Mouse (Mus musculus): Measurements from ENCODE around the gene Fbxo44. TPM values are rescaled to one million over a fixed set of nuclear protein-coding genes. Genes with fewer than 3 reads are reported as not detected.
"Not testable (repeated sequence)": the region's sequence is repeated elsewhere in the genome, so short reads cannot be mapped to it uniquely, and the experiment has no call there.

Fbxo44 gene
- polyA plus RNA-seq, 1 experiment from 2014 or later = 9.7 TPM

DNA sequence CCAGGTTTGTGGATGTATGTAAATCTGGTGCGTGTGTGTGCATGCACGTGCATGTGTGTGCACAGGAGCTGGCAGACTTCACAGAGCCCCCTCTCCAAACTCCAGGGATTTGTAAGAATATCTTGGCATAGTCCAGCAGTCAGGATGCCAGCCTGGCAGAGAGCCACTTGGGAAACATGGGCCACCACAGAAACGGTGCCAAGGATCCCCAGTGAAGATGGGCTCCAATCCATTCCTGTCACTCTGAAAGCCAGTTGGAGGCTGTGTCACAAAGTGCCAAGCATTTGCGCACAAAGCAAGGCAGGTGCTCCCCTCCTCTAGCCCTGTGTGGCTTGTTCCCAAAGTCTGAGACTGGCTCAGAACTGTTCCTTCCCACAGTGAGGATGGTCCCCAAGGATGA is 38.9 kb downstream of the Fbxo44 start:
- no peak overlapping the region for H3K4me3 ChIP-seq
- H3K27me3 ChIP-seq (ENCODE audit: low read depth, poor library complexity, severe bottlenecking) = no peaks in the 10 kb centered on the region
- 91% methylated on average over 4 of the region's 4 CpGs for WGBS
- peaks cover 43% of the 10 kb centered on the region for H3K4me1 ChIP-seq
- peak overlapping the region; percentile 87 for H3K27ac ChIP-seq
- no peaks in the 10 kb centered on the region for H3K36me3 ChIP-seq
- H3K9me3 ChIP-seq (replicated peaks) = no peaks in the 10 kb centered on the region
- no peak for DNase-seq (ENCODE audit: low spot score)

DNA sequence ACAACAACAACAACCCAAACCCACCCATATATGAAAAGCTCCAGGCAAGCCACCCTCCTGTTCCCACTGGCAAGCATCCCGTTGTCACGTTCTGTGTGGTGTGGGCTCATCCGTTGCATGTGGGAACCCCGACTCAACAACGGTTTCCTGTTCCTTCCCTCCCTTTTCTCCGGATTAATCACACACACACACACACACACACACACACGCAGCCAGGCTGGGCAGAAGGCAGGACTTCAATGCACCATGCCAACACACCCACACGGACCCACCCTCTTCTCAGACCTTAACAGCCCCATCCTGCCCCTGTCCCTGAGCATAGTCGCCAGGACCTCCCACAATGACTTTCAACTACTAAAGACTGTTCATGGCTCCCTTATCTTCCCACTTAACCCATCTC is 39.7 kb downstream of the Fbxo44 start:
- Histone ChIP-seq H3K36me3 (no peaks in the 10 kb centered on the region), H3K9me3 (replicated peaks) (no peaks in the 10 kb centered on the region), H3K4me3 (no peak overlapping the region), H3K27me3 (ENCODE audit: low read depth, poor library complexity, severe bottlenecking) (0 out of 2 replicates have a peak, but pooled peaks cover 3% of the 10 kb centered on the region), H3K27ac (peak overlapping the region; percentile 87; the same call in 1 of the 2 replicates), H3K4me1 (peaks cover 46% of the 10 kb centered on the region)
- no peak for DNase-seq (ENCODE audit: low spot score)
- WGBS = 83% methylated on average over 9 of the region's 9 CpGs

DNA sequence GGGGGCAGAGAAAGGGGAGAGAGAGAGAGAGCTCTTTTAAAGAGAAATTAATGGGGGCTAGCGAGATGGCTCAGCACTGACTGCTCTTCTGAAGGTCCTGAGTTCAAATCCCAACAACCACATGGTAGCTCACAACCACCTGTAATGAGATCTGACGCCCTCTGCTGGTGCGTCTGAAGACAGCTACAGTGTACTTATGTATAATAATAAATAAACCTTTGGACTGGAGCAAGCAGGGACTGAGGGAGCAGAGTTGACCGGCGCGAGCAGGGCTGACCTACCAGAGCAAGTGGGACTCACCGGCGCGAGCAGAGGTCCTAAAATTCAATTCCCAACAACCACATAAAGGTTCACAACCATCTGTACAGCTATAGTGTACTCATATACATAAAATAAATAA is 40.7 kb downstream of the Fbxo44 start:
- not testable (repeated sequence) for H3K36me3 ChIP-seq; DNase-seq (ENCODE audit: low spot score); H3K27me3 ChIP-seq (ENCODE audit: low read depth, poor library complexity, severe bottlenecking); H3K9me3 ChIP-seq (replicated peaks); H3K27ac ChIP-seq; H3K4me3 ChIP-seq
- peaks cover 48% of the 10 kb centered on the region for H3K4me1 ChIP-seq
- 86% methylated on average over 9 of the region's 9 CpGs for WGBS

DNA sequence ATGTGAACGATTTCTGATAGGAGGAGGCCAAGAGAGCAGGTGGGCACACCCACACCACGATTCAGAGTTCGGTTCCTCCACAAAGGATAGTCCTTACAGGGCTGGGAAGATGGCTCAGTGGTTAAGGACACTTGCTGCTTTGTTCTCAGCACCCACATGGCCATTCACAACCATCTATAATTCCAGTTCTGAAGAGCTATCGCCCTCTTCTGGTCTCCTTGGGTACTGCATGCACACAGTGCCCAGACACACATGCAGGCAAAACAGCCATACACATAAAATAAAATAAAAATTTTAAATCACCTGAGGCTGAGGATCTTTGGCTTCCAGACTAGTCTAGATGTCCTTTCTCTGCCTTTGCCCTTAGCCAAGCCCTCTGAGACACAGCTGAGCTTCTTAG is 42.9 kb downstream of the Fbxo44 start:
- peaks cover 32% of the 10 kb centered on the region for H3K4me1 ChIP-seq
- 0 out of 2 replicates have a peak, but pooled peaks cover 8% of the 10 kb centered on the region for H3K27me3 ChIP-seq (ENCODE audit: low read depth, poor library complexity, severe bottlenecking)
- H3K4me3 ChIP-seq = no peak overlapping the region
- H3K36me3 ChIP-seq = no peaks in the 10 kb centered on the region
- 76% methylated on average over 4 of the region's 4 CpGs for WGBS
- no peak overlapping the region for H3K27ac ChIP-seq
- no peaks in the 10 kb centered on the region for H3K9me3 ChIP-seq (replicated peaks)
- no peak for DNase-seq (ENCODE audit: low spot score)

DNA sequence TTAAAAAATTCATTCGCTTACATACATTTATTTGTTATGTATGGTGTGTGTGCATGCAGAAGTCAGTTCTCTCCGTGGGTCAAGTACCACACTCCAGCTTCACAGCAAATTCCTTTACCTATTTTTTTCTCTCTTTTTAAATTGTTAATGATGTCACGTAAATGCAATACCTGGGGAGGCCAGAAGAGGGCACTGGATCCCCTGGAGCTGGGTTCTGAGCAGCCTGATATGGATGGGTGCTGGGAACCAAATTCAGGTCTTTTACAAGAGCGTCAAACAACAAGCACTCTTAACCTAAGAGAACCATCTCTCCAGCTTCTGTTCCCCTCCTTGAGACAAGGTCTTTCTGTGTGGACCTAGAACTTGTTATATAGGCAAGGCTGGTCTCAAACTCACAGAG is 43.6 kb downstream of the Fbxo44 start:
- H3K27me3 ChIP-seq (ENCODE audit: low read depth, poor library complexity, severe bottlenecking) = 0 out of 2 replicates have a peak, but pooled peaks cover 8% of the 10 kb centered on the region
- H3K4me3 ChIP-seq = no peak overlapping the region
- no peaks in the 10 kb centered on the region for H3K9me3 ChIP-seq (replicated peaks)
- H3K4me1 ChIP-seq = peaks cover 25% of the 10 kb centered on the region
- no peak for DNase-seq (ENCODE audit: low spot score)
- no peak overlapping the region for H3K27ac ChIP-seq
- 80% methylated on average over 4 of the region's 4 CpGs for WGBS
- H3K36me3 ChIP-seq = no peaks in the 10 kb centered on the region

DNA sequence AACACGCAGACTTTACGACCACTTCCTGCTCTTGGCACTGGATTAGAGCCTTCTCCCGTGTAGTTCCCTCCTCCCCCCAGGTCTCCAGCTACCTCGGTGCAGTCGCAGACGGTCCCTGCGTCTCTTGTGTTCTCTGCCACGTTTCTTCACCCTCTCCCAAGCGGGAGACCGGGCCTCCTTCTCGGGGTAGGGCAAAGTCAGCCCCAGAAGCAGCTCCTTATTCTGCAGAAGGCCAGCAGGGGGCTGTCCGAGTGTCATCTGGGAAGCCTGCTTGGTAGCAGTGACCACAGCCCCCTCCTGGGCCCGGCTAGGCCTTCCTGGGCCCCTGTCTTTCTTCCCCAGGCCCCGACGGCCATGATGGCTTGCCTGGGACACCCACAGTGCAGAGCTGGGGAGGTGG is 44.8 kb downstream of the Fbxo44 start:
- peak; percentile 75 for DNase-seq (ENCODE audit: low spot score)
- WGBS = 3% methylated on average over 15 of the region's 15 CpGs
- Histone ChIP-seq H3K27me3 (ENCODE audit: low read depth, poor library complexity, severe bottlenecking) (0 out of 2 replicates have a peak, but pooled peaks cover 8% of the 10 kb centered on the region), H3K9me3 (replicated peaks) (no peaks in the 10 kb centered on the region), H3K27ac (peak overlapping the region; percentile 70), H3K4me1 (peaks cover 17% of the 10 kb centered on the region), H3K36me3 (no peaks in the 10 kb centered on the region), H3K4me3 (peak overlapping the region; percentile 18)

DNA sequence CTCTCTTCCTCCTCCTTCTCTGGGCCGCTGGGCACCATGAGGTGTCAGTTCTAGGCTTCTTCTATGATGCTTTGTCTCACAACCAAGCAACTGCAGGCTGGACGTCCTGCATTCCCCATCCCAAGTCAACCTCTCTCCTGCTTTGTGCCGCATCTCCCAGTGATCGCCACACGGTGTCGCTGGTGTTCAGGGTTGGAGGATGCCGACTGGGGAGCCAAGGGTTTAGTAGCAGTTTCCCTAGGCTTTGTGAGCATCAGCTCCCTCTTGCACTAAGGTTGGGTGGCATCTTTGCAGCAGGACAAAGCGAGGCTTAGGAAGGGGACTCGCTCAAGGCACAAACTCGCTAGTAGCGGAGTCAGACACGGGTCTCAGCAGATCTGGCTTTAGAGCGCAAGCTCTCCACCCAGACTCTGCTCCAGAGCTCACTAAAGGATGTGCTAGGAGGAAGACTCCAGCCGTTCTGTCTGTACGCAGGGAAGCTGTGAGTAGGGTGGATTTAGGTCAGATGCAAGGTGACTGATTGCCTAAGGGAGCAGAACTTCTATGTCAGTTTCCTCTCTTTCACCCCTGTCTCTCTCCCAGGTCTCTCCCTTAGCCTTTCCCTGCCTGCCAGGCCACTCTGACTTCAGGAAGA is 45.4 kb downstream of the Fbxo44 start:
- Histone ChIP-seq H3K4me3 (peak overlapping the region; percentile 18), H3K27ac (peak overlapping the region; percentile 70), H3K9me3 (replicated peaks) (no peaks in the 10 kb centered on the region), H3K36me3 (no peaks in the 10 kb centered on the region), H3K27me3 (ENCODE audit: low read depth, poor library complexity, severe bottlenecking) (0 out of 2 replicates have a peak, but pooled peaks cover 8% of the 10 kb centered on the region), H3K4me1 (peaks cover 17% of the 10 kb centered on the region)
- 6% methylated on average over 15 of the region's 15 CpGs for WGBS
- peak; percentile 96 for DNase-seq (ENCODE audit: low spot score)

DNA sequence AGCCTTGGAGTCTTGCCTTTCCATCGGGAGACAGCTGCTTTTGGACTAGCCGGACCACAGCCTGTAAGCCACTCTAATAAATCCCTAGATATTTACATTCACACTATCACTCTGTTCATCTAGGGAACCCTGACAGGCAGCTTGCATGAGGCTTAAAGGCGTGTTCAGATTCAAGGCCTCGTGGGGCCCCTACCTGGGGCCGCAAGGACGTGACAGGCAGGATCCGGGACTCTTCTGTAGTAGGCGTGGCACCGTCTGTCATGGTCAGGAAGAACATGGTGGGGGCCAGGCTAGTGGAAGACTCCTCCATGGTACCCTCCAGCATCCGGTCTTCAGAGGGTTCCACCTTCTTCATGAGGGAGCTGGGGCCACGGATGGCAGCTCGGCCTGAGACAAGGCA is 47.8 kb downstream of the Fbxo44 start:
- Histone ChIP-seq H3K27me3 (ENCODE audit: low read depth, poor library complexity, severe bottlenecking) (peaks cover 21% of the 10 kb centered on the region), H3K27ac (no peak overlapping the region), H3K36me3 (no peaks in the 10 kb centered on the region), H3K4me1 (peaks cover 26% of the 10 kb centered on the region), H3K4me3 (no peak overlapping the region), H3K9me3 (replicated peaks) (no peaks in the 10 kb centered on the region)
- WGBS = 85% methylated on average over 12 of the region's 12 CpGs
- DNase-seq (ENCODE audit: low spot score) = no peak

DNA sequence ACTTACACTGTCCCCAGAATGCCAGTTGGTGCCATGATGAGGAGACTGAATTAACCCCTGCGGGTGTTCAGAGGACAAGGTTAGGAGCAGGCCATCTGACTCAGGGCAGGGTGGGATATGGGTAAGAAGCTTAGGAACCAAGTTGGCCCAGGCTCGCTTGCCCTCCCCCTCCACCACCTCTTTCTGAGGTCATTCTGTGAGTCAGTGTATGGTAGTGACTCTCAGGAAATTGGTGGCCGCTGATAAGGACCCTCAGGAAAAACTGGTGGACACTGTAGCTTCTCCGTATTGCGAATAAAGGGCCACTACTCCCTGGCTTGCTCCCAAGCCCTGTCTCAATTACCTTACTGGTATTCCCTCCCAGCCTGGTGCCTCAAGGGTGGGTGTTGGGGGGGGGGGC is 51.1 kb downstream of the Fbxo44 start:
- Histone ChIP-seq H3K9me3 (replicated peaks) (no peaks in the 10 kb centered on the region), H3K27me3 (ENCODE audit: low read depth, poor library complexity, severe bottlenecking) (peaks cover 23% of the 10 kb centered on the region), H3K36me3 (no peaks in the 10 kb centered on the region), H3K4me1 (peaks cover 14% of the 10 kb centered on the region), H3K4me3 (no peak overlapping the region), H3K27ac (no peak overlapping the region)
- 74% methylated on average over 5 of the region's 5 CpGs for WGBS
- no peak for DNase-seq (ENCODE audit: low spot score)

DNA sequence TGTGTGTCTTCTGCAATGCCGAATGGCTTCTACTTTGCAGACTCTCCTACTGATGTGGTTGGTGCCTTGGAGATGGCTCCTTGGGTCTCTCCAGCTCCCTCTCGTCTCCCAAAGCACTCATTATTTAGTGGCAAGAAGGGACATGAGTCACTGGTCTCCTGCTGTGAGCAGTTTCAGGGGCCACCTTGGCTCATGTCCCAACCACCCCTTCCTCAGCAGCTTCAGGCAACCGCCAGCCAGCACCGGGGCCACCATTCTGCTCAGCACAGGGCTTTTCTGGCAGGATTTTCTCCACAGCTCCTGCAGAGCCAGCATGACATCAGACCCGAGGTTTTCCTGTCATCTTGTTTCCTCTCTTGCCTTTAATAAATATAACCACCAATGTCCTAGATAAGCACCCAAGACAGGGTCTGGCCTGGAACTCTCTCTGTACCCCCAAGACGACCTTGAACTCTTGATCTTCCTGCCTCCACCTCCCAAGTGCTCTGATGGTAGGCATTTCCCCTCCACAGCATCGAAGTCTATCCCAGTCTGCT is 51.6 kb downstream of the Fbxo44 start:
- no peaks in the 10 kb centered on the region for H3K36me3 ChIP-seq
- H3K4me1 ChIP-seq = peaks cover 14% of the 10 kb centered on the region
- H3K27me3 ChIP-seq (ENCODE audit: low read depth, poor library complexity, severe bottlenecking) = peaks cover 23% of the 10 kb centered on the region
- DNase-seq (ENCODE audit: low spot score) = no peak
- H3K9me3 ChIP-seq (replicated peaks) = no peaks in the 10 kb centered on the region
- H3K27ac ChIP-seq = no peak overlapping the region
- WGBS = 51% methylated on average over 7 of the region's 7 CpGs
- no peak overlapping the region for H3K4me3 ChIP-seq

DNA sequence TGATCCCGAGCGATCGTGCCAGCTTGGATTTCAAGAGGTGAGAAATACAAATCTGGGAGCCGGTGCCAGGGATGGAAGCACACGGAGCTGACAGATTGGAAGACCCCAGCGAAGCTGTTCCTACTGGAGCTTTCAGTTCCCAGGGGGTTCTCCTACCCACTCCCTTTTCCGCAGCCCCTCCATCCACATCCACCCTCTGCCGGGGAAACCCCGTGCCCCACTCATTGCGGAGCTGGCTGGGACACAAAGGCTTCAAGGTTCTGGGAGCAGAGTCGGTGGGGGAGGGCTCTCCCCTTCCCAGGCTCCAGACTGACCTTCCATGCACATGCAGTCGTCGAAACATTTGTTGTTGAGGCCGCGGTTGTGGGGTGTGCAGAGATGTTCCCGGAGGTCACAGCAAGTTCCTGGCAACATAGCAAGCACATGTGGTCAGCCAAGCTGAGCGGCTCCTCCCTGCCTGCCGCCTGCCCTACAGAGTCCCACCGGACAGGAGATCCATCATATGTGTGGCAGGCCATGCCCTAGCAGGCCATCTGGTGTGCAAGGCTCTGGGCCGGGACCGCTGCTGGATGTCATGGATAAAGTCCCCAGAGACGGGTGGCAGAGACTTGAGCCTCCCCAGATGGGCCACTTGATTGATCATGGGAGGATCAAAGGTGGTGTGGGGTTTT is 52.5 kb downstream of the Fbxo44 start:
- 25% methylated on average over 22 of the region's 22 CpGs for WGBS
- peak overlapping the region; percentile 54 for H3K27ac ChIP-seq

DNA sequence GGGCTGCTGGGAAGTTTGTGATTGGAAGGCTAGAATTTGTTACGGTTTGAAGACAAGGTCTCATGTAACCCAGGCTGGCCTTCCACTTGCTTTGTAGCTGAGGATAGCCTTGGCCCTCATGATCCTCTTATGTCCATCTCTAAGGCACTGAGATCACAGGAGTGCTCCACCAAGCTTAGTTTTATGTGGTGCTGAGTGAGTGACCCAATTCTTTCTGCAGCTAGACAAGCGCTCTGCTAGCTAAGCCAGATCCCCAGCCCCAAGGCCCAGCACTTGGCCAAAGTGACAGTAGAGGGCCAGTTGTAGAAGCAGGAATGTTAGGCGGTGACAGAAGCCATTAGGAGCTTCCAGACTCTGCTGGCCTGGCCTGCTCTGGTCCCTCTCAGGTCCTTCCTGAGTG is 56.1 kb downstream of the Fbxo44 start:
- Histone ChIP-seq H3K4me1 (peaks cover 27% of the 10 kb centered on the region), H3K4me3 (no peak overlapping the region), H3K9me3 (replicated peaks) (no peaks in the 10 kb centered on the region), H3K36me3 (no peaks in the 10 kb centered on the region), H3K27ac (no peak overlapping the region), H3K27me3 (ENCODE audit: low read depth, poor library complexity, severe bottlenecking) (peaks cover 35% of the 10 kb centered on the region)
- DNase-seq (ENCODE audit: low spot score) = no peak
- WGBS = 75% methylated on average over 3 of the region's 3 CpGs

More for the DNA sequence above, 52.5 kb downstream of the Fbxo44 start:
- H3K4me3 ChIP-seq = no peak overlapping the region
- peak; percentile 60 for DNase-seq (ENCODE audit: low spot score)
- peaks cover 23% of the 10 kb centered on the region for H3K27me3 ChIP-seq (ENCODE audit: low read depth, poor library complexity, severe bottlenecking)
- no peaks in the 10 kb centered on the region for H3K9me3 ChIP-seq (replicated peaks)
- H3K36me3 ChIP-seq = no peaks in the 10 kb centered on the region
- H3K4me1 ChIP-seq = peaks cover 14% of the 10 kb centered on the region

Data from limb, embryonic 10.5 days (tissue).